Mouse (Mus musculus) spleen, adult 2 months (tissue): ENCODE data around the gene Cradd.

Experiments
- CTCF ChIP-seq: fragments of 200-500 bp; IDR thresholded peaks from 2 replicates; pipeline ENCODE4 v1.5.1; 2011; ENCODE audit warnings: mild to moderate bottlenecking, inconsistent platforms; ENCODE audit not compliant: insufficient read depth, insufficient read length, insufficient replicate concordance; ENCODE audit errors: extremely low read depth
- POLR2A ChIP-seq: fragments of 200-500 bp; IDR thresholded peaks from 2 replicates; pipeline ENCODE4 v1.6.1; 2011; ENCODE audit warnings: low read depth, low read length, inconsistent platforms

DNA sequence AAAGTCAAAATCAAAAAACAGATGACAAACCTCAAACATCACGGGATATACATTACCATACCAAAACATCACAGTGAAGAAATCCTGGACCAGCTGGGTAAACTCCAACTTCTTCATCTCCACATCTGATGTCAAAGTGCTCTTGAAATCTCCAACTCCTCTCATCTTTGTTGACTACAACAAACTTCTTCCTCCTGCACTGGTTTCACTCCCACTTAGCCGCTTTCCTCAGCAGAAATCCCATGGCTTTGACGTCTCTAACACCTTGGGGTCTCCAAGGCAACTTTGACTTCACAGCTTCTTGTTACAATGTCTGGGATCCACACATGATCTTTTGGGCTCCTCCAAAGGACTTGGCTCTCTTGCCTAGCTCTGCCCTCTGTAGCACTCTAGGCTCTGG lies 175.3 kb downstream of the Cradd start:
- TF ChIP-seq POLR2A (no peak), CTCF (no peak)
